Mouse (Mus musculus): ENCODE results near the gene Pgam2.

DNA sequence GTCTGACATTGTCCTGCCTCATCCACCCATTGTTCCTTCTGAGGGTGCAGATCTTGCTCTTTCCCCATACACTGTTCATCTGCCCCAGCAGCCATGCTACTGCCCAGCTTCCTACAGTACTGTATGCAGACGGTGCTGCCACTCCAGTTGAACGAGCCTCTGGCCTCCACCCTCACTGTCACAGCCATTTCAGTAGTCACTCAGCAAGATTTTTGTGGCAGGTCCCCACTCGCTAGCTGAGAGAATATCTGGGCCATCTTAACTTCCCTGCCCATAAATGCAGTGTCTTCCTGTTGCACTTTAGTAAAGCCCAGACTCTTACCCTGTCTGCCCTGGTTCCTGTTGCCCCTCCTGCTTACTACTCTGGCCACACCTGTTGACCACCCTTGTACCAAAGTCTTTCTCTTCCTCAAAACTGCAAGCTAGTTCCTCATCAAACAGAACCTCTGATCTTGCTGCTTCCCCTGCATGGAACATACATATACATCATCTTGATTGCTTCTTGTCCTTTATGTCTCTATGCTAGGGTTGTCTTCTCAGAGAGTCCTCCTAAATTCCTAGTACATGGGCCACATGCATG lies 13.7 kb downstream of the Pgam2 start:
- TF ChIP-seq CTCF (IDR thresholded peaks at IDR 0.05; ENCODE audit: extremely low read depth, insufficient read length, insufficient replicate concordance, low read depth, low read length) (no peak), POLR2A (IDR thresholded peaks at IDR 0.05; ENCODE audit: low read depth, low read length) (no peak)
